Mouse (Mus musculus): ENCODE data around the gene Tshz2.

GRCm38 (mm10) chr2:169811589-169811988 is 178.8 kb downstream of the Tshz2 start:
- TF ChIP-seq CTCF (IDR thresholded peaks at IDR 0.05; ENCODE audit: borderline replicate concordance, extremely low read depth, insufficient read depth, insufficient read length) (no peak), POLR2A (IDR thresholded peaks at IDR 0.05; ENCODE audit: borderline replicate concordance, extremely low read depth, insufficient read depth, insufficient read length, poor library complexity, severe bottlenecking) (no peak)
